ENCODE assay signal across 13 mouse cellular contexts in genomic region chr9:36947056-36947694, GRCm38 (mm10).
A peak's percentile ranks its signal among the peaks of the same experiment; 100 is the strongest.
DNase-seq lines count a peak whose midpoint lies in the region; ATAC-seq and TF ChIP-seq lines count a peak whose summit lies in the region.
"Had no signal": no experiment of that assay in that cellular context is flagged by ENCODE, and none has a peak within 500 bp of the region (broad histone marks: within the 10 kb centered on the region; RNA-seq: fewer than 3 reads in every experiment).

No protein-coding gene starts in this region.

- H3K27ac ChIP-seq in kidney, adult 2 months (ENCODE audit: insufficient read depth, low read depth, low read length) = no peak overlapping the region
- H3K27ac ChIP-seq in kidney, embryonic 15.5 days = no peak overlapping the region
- H3K27ac ChIP-seq in cortical plate, adult 2 months (ENCODE audit: insufficient read depth, low read length) = peak overlapping the region; percentile 65
- H3K27ac ChIP-seq in lung, postnatal 0 days (ENCODE audit: low read length) = peak overlapping the region; percentile 71
- no peak overlapping the region for H3K27ac ChIP-seq in thymus, adult 2 months (ENCODE audit: control insufficient read depth, insufficient read depth, low read length)
- H3K27ac ChIP-seq: intestine, embryonic 15.5 days; liver, embryonic 13.5 days; midbrain, embryonic 12.5 days had no signal

- H3K4me1 ChIP-seq in kidney, adult 2 months (ENCODE audit: control insufficient read depth, insufficient read depth, low read length) = no peaks in the 10 kb centered on the region
- H3K4me1 ChIP-seq in kidney, embryonic 15.5 days = peaks cover 4% of the 10 kb centered on the region
- peaks cover 19% of the 10 kb centered on the region for H3K4me1 ChIP-seq in cortical plate, adult 2 months (ENCODE audit: control insufficient read depth, insufficient read depth, low read length)
- H3K4me1 ChIP-seq in lung, postnatal 0 days (ENCODE audit: insufficient read depth, low read depth, low read length) = no peaks in the 10 kb centered on the region; the same call in 1 of the 2 replicates
- H3K4me1 ChIP-seq in thymus, adult 2 months (replicated peaks; ENCODE audit: control insufficient read depth, insufficient read depth, low read length) = no peaks in the 10 kb centered on the region
- H3K4me1 ChIP-seq: intestine, embryonic 15.5 days; liver, embryonic 13.5 days had no signal

- peak; percentile 84 for TF ChIP-seq EP300 in lung, postnatal 0 days (IDR thresholded peaks at IDR 0.05)

- TF ChIP-seq POLR2A in kidney, adult 2 months (IDR thresholded peaks at IDR 0.05; ENCODE audit: low read depth, low read length) = no peak
- no peak for TF ChIP-seq POLR2A in cortical plate, adult 2 months (IDR thresholded peaks at IDR 0.05; ENCODE audit: extremely low read depth, insufficient read depth, low read length)
- no peak for TF ChIP-seq POLR2A in thymus, adult 2 months (IDR thresholded peaks at IDR 0.05; ENCODE audit: control insufficient read depth, extremely low read depth, insufficient read depth, low read length, poor library complexity)

- H3K4me2 ChIP-seq in kidney, embryonic 15.5 days = no peak overlapping the region
- H3K4me2 ChIP-seq in lung, postnatal 0 days (replicated peaks; ENCODE audit: low read depth, low read length) = no peak overlapping the region
- H3K4me2 ChIP-seq: intestine, embryonic 15.5 days; liver, embryonic 13.5 days; midbrain, embryonic 12.5 days had no signal

- DNase-seq in kidney, adult 2 months = peak; percentile 1
- peak; percentile 84 for DNase-seq in gastrocnemius, postnatal 25 days
- peak; percentile 94 for DNase-seq in lung, postnatal 0 days (ENCODE audit: low spot score)
- no peak for DNase-seq in thymus, adult 2 months
- DNase-seq in adrenal gland, adult 2 months = no peak
- DNase-seq: liver, embryonic 13.5 days; spleen, adult 18-20 months; thymus, adult 18-20 months had no signal

- H3K9me3 ChIP-seq in kidney, embryonic 15.5 days (replicated peaks) = no peaks in the 10 kb centered on the region
- H3K9me3 ChIP-seq in lung, postnatal 0 days (ENCODE audit: low read length) = no peaks in the 10 kb centered on the region
- H3K9me3 ChIP-seq: G1E; intestine, embryonic 15.5 days; liver, embryonic 13.5 days; midbrain, embryonic 12.5 days had no signal

- H3K36me3 ChIP-seq in kidney, adult 2 months (ENCODE audit: control insufficient read depth, insufficient read depth, low read length) = no peaks in the 10 kb centered on the region
- H3K36me3 ChIP-seq in kidney, embryonic 15.5 days = no peaks in the 10 kb centered on the region
- H3K36me3 ChIP-seq in lung, postnatal 0 days (ENCODE audit: insufficient read depth, low read length) = no peaks in the 10 kb centered on the region
- no peaks in the 10 kb centered on the region for H3K36me3 ChIP-seq in thymus, adult 2 months (ENCODE audit: control insufficient read depth, insufficient read depth, low read length)
- H3K36me3 ChIP-seq: G1E; intestine, embryonic 15.5 days; liver, embryonic 13.5 days; midbrain, embryonic 12.5 days had no signal

- WGBS in kidney, adult 2 months = 87% methylated on average over 5 of the region's 5 CpGs
- 94% methylated on average over 5 of the region's 5 CpGs for WGBS in kidney, embryonic 15.5 days
- WGBS in lung, postnatal 0 days = 62% methylated on average over 5 of the region's 5 CpGs
- 90% methylated on average over 5 of the region's 5 CpGs for WGBS in thymus, adult 2 months

- no peaks in the 10 kb centered on the region for H3K27me3 ChIP-seq in kidney, adult 2 months (replicated peaks; ENCODE audit: control insufficient read depth, insufficient read depth, low read length)
- H3K27me3 ChIP-seq in kidney, embryonic 15.5 days = no peaks in the 10 kb centered on the region
- no peaks in the 10 kb centered on the region for H3K27me3 ChIP-seq in lung, postnatal 0 days (replicated peaks; ENCODE audit: insufficient read depth, low read length)
- H3K27me3 ChIP-seq in thymus, adult 2 months (ENCODE audit: control insufficient read depth, insufficient read depth, low read length) = no peaks in the 10 kb centered on the region
- H3K27me3 ChIP-seq: intestine, embryonic 15.5 days; liver, embryonic 13.5 days; midbrain, embryonic 12.5 days had no signal

- no peak for ATAC-seq in kidney, embryonic 15.5 days (replicated peaks; ENCODE audit: low FRiP score)
- ATAC-seq in lung, postnatal 0 days = peak; percentile 91
- ATAC-seq: intestine, embryonic 15.5 days had no signal

- no peak overlapping the region for H3K9ac ChIP-seq in kidney, embryonic 15.5 days
- no peak overlapping the region for H3K9ac ChIP-seq in lung, postnatal 0 days (replicated peaks; ENCODE audit: low read depth)
- H3K9ac ChIP-seq: intestine, embryonic 15.5 days; liver, embryonic 13.5 days; midbrain, embryonic 12.5 days had no signal

- TF ChIP-seq CTCF in kidney, adult 2 months (conservative IDR thresholded peaks at IDR 0.05; ENCODE audit: insufficient read depth, insufficient read length, low read depth, low read length) = no peak
- TF ChIP-seq CTCF in cortical plate, adult 2 months (IDR thresholded peaks at IDR 0.05; ENCODE audit: extremely low read depth, insufficient read depth, low read length) = no peak
- TF ChIP-seq CTCF in lung, postnatal 0 days (IDR thresholded peaks at IDR 0.05) = no peak
- no peak for TF ChIP-seq CTCF in thymus, adult 2 months (IDR thresholded peaks at IDR 0.05; ENCODE audit: borderline replicate concordance, control insufficient read depth, extremely low read depth, insufficient read depth, low read length, poor library complexity)

- no peak overlapping the region for H3K4me3 ChIP-seq in kidney, adult 2 months (ENCODE audit: insufficient read depth, low read depth, low read length)
- H3K4me3 ChIP-seq in kidney, embryonic 15.5 days (replicated peaks) = no peak overlapping the region
- no peak overlapping the region for H3K4me3 ChIP-seq in cortical plate, adult 2 months (ENCODE audit: insufficient read depth, low read length)
- H3K4me3 ChIP-seq in lung, postnatal 0 days (ENCODE audit: low read depth, low read length) = no peak overlapping the region
- no peak overlapping the region for H3K4me3 ChIP-seq in thymus, adult 2 months (ENCODE audit: control insufficient read depth, insufficient read depth, low read length)
- H3K4me3 ChIP-seq: intestine, embryonic 15.5 days; liver, embryonic 13.5 days; midbrain, embryonic 12.5 days had no signal

Comparison
In these comparisons a context has a peak if more than half of its experiments do, and no peak if none do; other contexts are left out.
1. DNase-seq: peak in kidney, adult 2 months (single experiment), gastrocnemius, postnatal 25 days (single experiment) and lung, postnatal 0 days (single experiment); none in thymus, adult 2 months (single experiment) and adrenal gland, adult 2 months (single experiment).
2. H3K27ac ChIP-seq: peak in cortical plate, adult 2 months (single experiment) and lung, postnatal 0 days (single experiment); none in kidney, adult 2 months (single experiment), kidney, embryonic 15.5 days (single experiment) and thymus, adult 2 months (single experiment).